Mouse (Mus musculus) splenic B cell, adult 2 months (primary cell): ENCODE results near the gene Gm27029.

Experiments
- DNase-seq: peaks from one replicate; pipeline ENCODE4 v3.0.0-alpha.2; 2011; ENCODE audit warnings: low read depth, low spot score
- H3K27me3 ChIP-seq: 2 replicates; pipeline ENCODE4 v1.6.1; 2012; ENCODE audit warnings: mild to moderate bottlenecking, low read length, moderate library complexity, mixed read lengths; ENCODE audit not compliant: control insufficient read depth, poor library complexity, insufficient read depth, severe bottlenecking
- H3K36me3 ChIP-seq: 2 replicates; pipeline ENCODE4 v1.6.1; 2012; ENCODE audit warnings: mild to moderate bottlenecking, low read length, moderate library complexity, mixed read lengths; ENCODE audit not compliant: control insufficient read depth, poor library complexity, insufficient read depth, severe bottlenecking

Gene Gm27029

DNA sequence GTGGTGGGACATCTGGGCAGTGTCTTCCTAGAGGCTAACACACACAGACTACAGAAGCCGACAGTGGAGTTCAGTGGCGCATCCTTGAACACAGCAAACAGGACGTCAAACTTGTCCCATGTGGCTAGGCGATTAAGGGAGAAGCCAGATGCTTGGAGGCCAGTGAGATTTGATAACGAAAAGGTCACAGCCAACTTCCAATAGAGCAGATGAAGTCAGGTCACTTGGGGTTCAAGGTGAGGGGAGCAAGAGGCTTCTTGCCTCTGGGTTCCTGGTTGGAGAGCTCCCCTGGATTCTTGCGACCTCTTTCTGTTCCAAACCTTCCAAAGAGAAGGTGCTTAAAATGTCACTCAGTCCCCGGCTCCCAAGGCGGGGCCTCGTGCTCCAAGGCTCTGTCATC is 64.8 kb downstream of the Gm27029 start:
- Histone ChIP-seq H3K36me3 (no peaks in the 10 kb centered on the region), H3K27me3 (no peaks in the 10 kb centered on the region)
- DNase-seq, result no peak

DNA sequence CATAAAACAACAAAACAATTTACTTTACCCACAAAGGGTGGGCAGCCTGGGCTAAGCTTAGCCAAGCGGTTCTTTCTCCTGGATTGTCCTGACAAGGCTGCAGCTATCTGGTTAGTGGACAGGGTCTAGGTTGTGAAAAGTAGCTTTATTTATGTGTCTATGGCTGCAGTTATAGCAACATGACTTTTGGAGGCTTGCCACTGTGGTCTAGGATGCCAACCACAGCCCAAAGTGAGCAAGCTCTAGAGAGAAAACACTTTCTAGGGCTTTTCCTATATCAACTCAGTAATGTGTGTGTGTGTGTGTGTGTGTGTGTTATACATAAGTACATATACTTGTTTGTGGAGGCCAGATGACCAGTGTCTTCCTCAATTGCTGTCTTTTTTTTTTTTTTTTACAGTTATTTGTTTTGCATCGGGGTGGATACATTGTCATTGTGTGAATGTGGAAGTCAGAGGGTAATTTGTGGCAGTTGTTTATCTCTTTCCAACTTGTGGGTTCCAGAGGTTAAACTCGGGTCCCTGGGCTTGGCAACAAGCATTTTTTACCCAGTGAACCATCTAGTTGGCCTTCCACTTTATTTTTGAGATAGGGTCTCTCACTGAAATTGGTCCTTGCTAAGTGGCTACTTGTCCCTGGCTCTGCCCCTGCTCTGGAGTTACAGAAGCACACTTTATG is 67.0 kb downstream of the Gm27029 start:
- Histone ChIP-seq H3K27me3 (no peaks in the 10 kb centered on the region), H3K36me3 (no peaks in the 10 kb centered on the region)
- DNase-seq, result no peak
